Mouse (Mus musculus) left cerebral cortex, adult 6 months (tissue): ENCODE results near the gene Gng11. TPM values are rescaled to one million over a fixed set of nuclear protein-coding genes. Genes with fewer than 3 reads are reported as not detected.

Experiments used
- long read RNA-seq, 2 experiments: library from polyadenylated mRNA; unstranded; transcript quantifications; one replicate each; pipeline ENCODE4 v2.0.0; 2019 to 2020
- polyA plus RNA-seq: library from polyadenylated mRNA; unstranded; fragments of <200 nt; fragmentation: Nextera tagmentation; gene quantifications from 2 replicates; pipeline ENCODE4 v1.2.3, GENCODE M21; 2021

Gng11 gene
- 48.9 and 51.4 TPM in 2 replicates for polyA plus RNA-seq
- long read RNA-seq, experiment 1, transcript Gng11-201 (2 exons, 919 nt), result major isoform, 10 of 13 reads
- long read RNA-seq, experiment 1, partial matches to known transcripts, result 0 of 13 reads
- long read RNA-seq, experiment 1, other reads (novel, unspliced or antisense), result 3 of 13 reads
- long read RNA-seq, experiment 2, transcript Gng11-201 (2 exons, 919 nt), result major isoform, 49 of 49 reads
- long read RNA-seq, experiment 2, partial matches to known transcripts, result 0 of 49 reads
- long read RNA-seq, experiment 2, other reads (novel, unspliced or antisense), result 0 of 49 reads

DNA sequence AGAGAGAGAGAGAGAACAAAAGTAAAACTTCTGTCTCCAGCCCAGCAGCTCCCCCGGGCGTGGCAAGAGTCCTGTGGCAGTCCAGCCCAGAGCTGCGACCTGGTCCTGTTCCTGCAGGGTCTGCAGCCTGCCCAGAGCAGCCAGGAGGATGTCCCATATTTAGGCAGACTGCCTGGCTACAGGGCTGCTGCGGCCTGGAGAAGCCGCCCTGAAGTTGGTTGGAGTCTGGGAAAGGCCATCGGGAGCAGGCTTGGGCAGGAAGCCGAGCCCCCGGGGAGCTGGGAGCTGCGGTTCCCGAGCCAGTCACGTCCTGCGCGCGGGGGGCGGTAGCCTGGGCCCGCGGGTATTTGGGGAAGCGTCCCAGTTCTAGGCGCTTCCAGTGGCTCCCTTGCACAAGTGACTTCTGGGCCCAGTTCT is at the start of gene Gng11:
Gng11 (plus strand) TSS at position 15 of the 417 bp plus-strand sequence.

DNA sequence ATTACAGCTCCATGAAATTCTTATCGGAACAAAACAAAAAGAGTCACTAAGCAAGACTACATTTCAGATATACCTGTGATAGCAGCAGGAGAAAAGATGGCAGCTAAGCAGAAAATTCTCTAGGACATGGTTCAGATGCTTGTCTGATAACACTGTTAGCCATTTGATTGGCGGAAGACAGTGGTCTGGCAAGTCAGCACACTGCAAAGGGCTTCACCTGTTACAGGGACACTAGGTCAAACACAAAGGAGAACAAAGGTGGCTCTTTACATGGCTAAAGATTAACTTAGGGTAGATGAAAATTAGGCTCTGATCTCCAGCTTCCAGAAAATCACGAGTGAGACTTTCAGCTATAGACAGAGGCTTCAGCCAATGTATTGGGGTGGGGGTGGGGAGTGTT is 15.0 kb upstream of the Gng11 start, which contains the start of gene Tfpi2:
Tfpi2 (minus strand) TSS at position 170 of the 400 bp plus-strand sequence.

DNA sequence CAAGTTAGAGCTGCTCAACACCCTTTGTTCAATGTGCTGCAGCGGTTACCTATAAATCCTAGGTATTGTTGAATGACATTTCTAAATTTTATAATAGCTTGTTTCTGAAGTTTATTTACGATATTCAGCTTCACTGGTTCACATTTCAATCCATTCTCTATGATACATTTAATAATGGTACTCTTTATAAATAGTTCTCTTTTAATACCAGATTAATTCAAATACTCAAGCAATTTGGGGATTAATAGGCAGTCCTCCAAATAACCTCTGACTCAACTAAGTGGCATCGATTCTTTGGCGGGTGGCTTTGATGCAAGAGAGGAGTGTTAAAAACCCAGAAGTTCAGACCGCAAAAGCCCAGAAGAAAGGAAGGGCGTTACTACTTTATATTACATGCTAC is 10.2 kb upstream of the Gng11 start, which contains the start of gene Gngt1:
Gngt1 (plus strand) TSS at position 301 of the 400 bp plus-strand sequence.

Other genes starting within 250 kb of the Gng11 start
- gene Calcr, start 239.2 kb upstream of the Gng11 start, polyA plus RNA-seq, result 0.05 and 0.37 TPM in 2 replicates
- not detected in 2 replicates for gene Tfpi2, start 15.0 kb upstream of the Gng11 start, polyA plus RNA-seq
- gene Gngt1, start 10.1 kb upstream of the Gng11 start, polyA plus RNA-seq, result not detected in 2 replicates
- gene Bet1, start 83.1 kb downstream of the Gng11 start, polyA plus RNA-seq, result 20.8 and 25.6 TPM in 2 replicates